Mouse (Mus musculus) c-Kit-positive CD71-positive TER-119-negative erythroid progenitor cells, embryonic 14.5 days (primary cell): ENCODE results near the gene Paxx.
A peak's percentile ranks its signal among the peaks of the same experiment; 100 is the strongest.
"Not testable (repeated sequence)": the region's sequence is repeated elsewhere in the genome, so short reads cannot be mapped to it uniquely, and the experiment has no call there.

Experiments
- DNase-seq: peaks from one replicate; pipeline ENCODE4 v3.0.0-alpha.2; 2013; ENCODE audit warnings: low read depth

The Paxx gene

DNA sequence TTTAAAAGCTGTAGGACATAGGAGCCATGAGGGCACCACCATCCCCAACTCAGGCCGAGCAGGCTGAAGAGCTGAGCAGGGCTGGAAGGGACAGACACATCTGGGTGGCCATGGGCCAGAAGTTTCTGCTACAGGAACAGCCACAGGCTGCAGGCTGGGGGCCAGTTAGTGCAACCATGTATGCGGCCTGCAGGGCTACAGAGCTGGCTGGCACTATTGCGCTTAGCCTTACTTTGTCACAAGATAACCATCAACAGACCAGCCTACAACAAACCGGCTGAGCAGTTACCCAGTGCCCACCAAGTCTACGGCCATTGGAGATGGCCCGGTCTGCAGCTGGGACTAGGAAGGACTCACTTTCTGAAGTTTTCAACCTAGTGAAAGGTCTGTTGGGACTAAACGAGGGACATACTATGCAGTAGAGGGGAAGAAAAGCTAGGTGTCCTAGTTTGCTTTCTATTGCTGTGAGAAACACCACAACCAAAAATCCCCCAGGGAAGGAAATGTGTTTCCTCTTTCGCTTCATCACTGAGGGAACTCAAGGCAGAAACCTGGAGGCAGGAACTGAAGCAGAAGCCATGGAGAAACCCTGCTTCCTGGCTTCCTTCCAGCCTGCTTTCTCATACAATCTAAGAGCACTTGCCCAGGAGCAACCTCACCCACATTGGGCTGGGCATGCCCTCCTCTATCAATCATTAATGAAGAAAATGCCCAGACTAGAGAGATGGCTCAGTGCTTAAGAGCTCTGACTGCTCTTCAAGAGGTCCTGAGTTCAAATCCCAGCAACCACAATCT, 9.8 kb downstream of the Paxx start:
- DNase-seq: no peak

DNA sequence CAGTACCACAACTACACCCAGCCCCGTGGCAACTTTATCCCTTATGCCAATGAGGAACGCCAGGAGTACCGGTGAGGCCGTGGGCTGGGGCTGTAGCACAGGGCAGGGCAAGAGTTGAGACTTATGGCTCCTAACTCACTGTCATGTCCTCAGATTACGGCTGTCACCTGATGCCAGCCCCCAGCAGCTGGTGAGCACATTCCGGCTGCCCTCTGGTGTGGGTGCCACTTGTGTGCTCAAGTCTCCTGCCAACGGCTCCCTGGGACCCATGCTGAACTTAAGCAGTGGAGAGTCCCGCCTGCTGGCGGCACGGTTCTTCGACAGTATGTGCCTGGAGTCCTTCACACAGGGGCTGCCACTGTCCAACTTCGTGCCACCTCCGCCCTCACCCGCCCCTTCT, 18.2 kb downstream of the Paxx start:
- DNase-seq: no peak

DNA sequence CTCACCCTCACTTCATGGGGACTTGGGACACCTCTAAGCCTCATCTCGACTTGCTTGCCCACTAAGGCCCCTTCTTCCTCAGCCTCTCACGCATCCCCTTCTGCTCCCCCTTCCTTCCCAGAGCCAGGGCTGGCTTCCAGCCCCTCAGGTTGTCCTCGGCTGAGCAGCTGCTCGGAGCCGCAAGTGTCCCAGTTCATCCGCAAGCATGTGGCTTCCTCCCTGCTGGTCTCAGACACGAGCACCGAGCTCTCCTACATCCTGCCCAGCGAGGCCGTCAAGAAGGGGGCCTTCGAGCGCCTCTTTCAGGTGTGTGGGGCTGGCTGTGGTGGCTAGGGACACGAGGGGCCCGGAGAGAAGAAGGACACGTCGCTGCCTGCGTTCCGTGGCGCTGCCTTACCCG, 19.8 kb downstream of the Paxx start:
- DNase-seq: no peak

DNA sequence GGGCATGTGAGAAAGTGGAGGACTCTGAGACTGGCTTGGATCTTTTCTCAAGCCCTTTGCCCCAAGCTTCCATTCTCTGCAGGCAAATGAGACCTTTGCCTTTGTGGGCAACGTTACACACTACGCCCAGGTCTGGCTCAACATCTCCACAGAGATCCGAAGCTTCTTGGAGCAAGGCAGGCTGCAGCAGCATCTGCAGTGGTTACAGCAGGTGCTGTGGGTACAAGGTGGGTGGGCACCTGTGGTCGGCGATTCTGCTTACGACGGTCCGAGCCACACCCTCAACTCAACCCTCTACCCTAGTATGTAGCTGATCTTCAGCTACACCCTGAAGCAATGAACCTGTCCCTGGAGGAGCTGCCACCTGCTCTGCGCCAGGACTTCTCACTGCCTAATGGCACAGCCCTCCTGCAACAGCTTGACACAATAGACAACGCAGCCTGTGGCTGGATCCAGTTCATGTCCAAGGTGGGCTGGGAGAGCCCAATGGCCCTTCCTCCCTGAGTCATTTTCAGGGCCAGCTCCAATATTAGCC, 24.5 kb downstream of the Paxx start:
- no peak for DNase-seq

DNA sequence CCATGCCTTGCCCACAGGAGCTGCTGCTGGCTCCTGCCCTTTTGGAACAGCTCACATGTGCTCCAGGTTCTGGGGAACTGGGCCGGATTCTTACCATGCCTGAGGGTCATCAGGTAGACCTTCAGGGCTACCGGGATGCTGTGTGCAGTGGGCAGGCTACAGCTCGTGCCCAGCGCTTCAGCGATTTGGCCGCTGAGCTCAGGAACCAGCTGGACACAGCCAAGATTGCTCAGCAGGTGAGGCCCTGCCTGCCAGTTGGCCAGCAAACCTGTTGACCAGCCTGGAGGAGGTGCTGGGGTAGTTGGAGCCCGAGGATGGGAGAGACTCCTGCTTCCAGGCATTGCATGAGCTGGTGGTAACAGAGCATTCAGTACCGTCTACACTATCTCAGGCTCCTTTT, 26.6 kb downstream of the Paxx start:
- DNase-seq: no peak

DNA sequence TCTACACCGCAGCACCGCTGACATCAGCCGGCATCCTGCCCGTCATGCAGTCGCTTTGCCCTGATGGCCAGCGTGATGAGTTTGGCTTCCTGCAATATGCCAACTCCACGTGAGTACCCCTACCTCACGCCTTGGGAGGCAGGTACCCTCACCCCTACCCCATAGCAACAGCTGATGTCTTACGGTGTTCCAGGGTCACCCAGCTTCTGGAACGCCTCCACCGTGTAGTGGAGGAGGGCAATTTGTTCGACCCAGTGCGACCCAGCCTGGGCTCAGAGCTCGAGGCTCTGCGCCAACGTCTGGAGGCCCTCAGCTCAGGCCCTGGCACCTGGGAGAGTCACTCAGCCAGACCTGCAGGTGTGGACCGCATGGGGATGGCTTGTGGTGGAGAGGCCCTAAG, 27.8 kb downstream of the Paxx start:
- DNase-seq: no peak

DNA sequence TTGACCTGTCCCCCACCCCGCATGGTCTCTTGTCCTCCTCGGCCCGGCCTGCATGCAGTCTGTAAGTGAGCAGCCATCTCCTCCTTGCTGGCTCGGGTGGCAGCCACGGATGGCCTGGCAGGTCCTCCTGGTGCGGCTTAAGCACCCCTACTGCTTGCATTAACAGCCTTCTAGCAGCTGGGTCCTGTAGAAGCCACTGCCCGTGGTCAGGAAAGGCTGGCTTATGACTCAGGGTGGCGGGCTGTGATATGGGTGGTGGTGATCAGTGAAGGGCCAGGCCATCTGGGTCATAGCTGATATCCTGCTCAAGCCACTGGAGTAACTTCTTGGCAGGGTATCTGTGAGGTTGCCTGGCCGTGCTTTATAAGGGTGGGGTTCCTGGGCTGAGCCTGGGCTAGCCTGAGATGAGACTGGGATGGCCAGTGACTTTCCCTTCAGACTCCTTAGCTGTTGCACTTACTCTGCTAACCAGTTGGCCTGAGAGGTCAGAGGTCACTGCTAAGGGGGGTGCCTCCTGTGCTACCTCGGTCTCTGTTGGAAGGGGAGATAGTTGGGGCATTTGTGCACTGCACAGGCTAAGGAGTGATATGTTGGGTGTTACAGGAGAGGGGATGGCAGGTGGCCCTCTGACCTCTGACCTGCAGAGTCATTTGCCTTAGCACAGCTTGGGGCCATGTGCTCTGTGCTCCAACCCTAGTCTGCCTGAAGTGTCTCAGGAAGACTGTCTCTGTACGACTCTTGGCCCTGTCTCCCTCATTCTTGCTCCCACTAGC, 28.4 kb downstream of the Paxx start:
- no peak for DNase-seq

DNA sequence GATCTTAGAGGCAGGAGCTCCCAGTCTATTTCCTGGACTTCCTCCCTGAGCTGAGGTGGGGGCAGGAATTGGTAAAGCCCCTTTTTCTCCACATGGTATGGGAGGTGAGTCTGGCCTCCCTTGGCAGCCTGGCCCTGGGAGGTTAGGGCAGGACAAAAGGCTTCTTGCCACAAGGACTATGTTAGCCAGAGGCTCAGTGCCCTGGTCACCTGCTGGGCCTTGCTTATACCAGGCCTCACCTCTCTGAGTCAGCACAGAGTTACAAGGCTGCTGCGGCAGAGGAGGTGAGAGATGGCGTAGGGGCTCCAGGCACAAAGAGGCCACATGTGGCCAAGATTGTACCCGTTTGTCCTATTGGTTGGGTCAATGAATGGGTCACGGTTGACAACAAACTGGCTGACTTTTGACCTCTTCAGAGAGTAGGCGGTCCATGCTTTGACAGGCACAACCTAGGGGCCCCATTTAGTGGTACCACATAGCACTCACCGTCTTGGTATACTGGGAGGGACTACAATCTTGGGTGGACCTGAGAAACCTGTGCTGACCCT, 29.5 kb downstream of the Paxx start:
- DNase-seq: no peak

DNA sequence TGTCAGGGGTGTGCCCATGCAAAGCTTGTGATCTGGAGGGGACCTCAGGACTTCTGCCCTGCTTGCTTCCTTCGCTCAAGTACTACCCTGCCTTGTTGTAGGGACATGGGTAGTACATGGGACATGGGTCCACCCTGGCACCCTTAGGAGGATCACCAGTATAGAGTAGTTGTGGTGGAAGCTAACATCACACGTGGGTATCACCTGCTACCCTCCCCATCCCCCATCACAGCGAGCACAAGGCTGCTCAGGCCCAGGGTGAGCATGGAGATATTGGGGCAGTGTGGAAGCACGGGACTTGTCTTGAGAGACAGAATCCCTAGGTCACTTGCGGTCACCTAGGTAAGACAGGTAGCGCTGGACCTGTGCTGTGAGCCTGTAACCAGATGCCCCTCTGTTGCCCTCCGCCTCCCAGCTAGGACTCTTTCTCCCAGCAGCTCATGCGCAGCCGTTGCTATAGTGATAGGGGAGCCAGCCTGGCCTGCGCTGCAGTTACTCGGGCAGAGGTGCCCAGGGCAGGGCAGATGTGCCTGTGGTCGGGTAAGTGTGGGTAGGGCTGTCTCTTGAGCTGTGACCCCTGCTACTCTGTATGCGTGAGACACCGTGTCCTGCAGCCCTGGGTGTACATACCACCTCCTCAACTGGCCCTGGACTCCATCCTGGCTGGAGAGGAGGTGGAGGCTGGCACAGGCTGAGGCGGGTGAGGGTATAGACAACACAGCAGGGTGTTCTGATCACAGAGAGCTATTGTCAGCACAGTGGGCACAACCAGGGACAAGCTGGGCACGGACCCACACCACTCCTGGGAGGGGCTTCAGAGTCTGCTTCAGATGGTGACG, 30.3 kb downstream of the Paxx start:
- DNase-seq: no peak

DNA sequence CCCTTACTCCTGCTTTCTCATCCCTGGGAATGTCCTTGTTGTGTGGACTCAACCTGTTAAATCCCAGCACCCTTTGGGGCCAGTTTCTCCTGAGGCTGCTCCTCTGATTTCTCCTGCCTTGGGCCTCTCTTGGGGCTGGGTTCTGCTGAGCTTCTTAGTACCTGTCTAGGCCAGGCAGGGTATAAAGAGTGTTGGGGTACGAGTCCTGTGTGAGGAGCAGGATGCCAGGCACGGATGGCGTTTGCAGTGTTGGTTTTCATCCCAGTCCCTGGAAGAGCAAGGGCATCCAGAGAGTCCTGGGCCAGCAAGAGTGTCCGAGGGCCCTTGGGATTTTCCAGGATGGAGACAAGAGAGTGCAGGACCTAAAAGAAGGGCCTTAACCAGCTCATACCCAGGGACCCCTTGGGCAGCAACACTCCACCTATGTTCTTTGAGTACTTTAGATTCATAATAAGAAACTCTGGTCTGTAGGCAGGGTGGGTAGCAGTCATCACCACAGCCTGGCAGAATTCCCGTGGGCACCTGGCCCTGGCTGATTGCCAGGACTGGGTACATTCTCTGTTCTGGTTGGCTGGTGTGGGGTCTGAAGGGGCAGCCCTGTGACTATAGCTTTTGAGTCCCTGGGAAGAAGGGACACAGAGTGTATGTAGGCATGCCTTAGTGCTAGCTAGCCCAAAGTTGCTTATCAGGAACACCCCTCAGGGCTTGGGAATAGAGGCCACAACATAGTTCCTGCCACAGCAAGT, 31.3 kb downstream of the Paxx start:
- no peak for DNase-seq

DNA sequence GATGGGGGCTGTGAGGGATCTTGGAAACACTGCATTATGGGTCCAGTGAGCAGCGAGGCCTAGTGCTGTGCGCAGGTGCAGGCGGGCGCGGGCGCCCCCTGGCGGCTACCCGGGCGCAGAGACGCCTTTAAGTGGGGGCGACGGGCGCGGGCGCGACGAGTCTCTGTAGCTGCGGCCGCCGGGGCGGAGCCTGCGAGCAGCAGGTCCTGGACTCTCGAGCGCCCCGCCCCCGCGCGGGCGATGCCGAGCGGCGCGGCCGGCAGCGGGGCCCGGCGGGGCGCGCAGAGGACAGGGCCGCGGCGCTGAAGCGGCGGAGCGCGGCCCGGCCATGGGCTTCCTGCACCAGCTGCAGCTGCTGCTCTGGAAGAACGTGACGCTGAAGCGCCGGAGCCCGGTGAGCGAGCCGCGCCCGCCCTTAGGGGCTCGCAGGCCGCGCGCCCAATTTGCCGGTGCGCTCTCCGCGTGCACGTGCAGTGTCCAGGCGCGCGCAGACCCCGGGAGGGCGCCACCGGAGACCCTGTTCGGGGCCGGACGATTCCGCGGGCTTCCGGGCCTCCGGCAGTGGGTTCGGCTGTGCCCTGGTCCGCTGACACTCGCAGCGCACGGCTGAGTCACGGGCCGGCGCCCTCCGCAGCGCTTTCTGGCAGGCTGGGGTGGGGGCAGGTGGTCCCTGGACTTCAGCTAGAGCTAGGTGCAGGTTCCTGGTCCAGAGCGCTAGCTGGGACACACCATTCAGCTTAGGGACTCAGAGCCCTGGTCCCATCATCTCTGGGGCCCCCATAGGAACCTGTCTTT, 32.3 kb downstream of the Paxx start, which contains the start of gene Abca2:
Gene Abca2 (plus strand): TSS at position 262 of the 795 bp plus-strand sequence.
- DNase-seq: peak; percentile 84

DNA sequence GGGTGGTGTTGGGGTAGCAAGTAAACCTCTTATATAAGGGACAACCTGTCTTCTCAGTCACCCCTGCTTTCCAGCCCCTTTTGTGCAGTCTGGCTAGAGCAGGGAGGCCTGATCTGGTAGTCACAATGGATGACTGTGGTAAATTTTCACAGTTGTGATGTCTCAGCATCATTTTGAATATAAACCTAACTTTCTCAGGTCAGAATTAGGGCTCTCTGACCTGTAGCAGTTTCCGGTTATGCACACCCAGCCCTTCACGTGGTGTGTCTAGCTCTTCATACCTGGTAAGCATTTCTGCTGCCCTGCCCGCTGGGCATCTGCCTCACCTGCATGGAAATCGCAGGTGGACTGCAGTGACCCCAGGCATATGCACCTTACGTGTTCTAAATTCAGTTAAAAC, 33.6 kb downstream of the Paxx start:
- no peak for DNase-seq

DNA sequence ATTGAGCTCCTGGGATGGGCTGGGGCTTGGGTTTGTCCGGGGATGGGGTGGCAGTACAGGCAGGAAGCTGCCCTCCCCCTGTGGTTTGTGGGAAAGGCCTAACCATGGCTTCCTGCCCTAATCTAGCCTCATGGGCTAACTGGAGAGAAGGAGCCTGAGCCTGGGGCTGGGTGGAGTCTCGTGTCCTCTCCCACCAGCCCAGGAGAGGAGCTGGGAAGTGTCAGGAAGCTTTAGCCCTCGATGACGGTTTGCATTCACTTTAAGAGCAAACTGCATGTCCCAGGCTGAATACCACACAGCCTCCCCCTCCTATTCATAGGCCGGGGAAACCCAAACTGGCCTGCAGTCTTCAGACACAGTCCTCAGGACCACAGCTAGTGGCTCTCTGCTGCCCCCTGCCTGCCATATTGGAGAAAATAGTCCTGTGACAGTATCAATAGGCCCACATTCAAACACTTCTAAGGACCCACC, 34.1 kb downstream of the Paxx start:
- DNase-seq: peak; percentile 60

DNA sequence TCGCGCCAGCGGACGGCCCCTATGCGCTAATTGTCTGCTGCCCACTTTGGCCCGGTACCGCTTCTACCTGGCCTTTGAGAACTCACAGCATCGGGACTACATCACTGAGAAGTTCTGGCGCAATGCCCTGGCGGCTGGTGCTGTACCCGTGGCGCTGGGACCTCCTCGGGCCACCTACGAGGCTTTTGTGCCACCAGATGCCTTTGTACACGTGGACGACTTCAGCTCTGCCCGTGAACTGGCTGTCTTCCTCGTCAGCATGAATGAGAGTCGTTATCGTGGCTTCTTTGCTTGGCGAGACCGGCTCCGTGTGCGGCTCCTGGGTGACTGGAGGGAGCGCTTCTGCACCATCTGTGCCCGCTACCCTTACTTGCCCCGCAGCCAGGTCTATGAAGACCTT, 35.4 kb downstream of the Paxx start:
- DNase-seq: no peak

DNA sequence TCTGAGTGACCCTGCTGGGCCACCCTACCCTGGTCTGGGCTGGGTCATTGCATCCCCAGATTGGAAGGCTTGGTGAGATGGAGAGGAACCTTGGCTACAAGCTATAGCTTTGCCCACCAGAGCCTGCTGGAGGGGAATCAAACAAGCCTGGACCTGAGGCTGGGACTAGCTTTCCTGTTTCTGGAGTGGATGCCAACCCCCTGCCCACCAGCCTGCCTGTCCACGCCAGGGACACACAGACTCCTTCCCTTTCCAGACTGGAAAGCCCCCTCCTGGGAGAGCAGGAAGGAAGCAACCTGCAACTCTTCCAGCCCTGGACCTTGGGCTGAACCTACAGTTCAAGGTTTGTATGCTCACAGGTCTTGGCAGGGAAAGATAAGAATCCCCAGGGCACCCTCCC, 37.3 kb downstream of the Paxx start:
- no peak for DNase-seq

DNA sequence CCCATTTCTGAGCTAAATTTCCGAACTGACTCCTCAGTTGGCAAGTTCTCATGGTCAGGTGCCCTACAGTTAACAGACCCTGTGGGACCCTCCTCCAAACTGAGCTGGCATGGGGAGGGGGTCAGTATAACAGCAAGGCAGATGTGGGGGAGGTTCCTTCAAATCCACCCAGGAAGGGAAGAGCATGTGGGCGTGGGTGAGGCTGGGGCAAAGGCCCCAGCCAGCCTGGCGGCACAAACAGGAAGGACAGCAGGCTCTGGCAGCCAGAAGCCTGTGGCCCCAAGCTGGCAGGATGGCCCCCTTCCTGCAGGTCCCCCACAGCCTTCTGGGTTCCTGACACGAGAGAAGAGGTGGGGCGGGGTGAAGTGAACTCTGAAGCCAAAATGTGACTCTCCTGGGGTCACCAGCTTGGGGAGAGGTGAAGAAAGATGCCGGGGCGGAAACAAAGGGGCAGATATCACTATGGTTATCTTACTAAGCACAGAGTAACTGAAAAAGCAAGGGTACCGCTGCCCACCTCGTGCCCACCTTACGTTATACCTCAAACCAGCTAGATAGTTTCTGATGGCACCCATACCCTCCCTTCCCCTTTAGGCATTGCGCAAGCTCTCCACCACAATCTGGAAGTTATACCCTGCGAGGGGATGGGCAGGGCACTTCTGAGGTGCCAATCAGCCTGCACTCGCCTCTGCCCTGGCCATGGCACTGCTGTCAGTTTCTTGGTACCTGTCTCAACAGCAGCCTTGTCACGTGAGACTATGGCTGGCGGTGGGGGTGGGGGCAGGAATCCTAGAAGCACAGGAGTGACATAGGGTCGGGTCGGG, 38.1 kb downstream of the Paxx start, which contains the start of gene Fut7:
Gene Fut7 (plus strand): TSS at position 681 of the 824 bp plus-strand sequence.
- no peak for DNase-seq

DNA sequence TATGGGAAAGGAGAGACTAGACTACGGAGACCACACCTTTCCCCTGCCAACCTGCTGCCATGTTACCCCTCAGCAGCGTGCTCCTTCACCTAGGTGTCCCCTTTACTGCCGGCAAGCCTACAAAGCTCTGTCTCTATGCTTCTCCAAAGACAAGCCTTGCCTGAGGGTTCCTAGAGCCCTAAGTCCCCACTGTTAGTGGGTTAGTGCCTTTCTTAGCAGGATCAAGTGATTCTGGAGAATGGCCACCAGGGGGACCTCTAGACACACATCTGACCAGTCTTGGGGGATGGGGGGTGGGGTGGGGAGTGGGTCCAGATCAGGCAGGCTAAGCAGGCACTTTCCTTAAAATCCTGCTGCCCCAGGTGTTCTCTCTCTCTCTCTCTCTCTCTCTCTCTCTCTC, 39.0 kb downstream of the Paxx start:
- no peak for DNase-seq

DNA sequence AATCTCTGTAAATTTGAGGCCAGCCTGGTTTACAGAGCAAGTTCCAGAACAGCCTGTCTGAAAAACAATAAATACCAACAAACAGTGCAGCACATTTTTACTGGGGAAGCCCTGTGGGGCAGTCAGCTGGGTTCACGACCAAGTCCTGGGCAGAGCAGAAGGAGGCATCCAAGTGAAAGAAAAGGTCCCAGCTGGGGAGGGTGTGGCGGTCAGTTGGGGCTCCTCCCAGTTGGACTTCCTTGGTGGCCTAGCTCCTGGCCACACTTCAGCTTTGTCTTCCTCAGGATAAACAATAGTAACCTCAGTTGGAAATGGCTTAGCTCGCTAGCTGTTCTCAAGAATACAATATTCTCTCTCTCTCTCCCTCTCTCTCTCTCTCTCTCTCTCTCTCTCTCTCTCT, 43.5 kb downstream of the Paxx start:
- no peak for DNase-seq

DNA sequence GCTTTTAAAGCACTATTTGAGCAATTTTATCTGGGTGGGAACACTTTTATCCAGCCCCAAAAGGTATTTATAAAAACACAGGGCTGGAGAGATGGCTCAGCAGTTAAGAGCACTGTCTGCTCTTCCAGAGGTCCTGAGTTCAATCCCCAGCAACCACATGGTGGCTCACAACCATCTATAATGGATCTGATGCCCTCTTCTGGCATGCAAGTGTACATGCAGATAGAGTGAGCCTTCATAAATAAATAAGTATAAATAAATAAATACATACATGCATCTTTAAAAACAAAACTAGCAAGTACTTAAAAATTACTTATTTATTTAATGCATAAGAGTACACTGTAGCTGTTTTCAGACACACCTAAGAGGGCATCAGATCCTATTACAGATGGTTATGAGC, 47.5 kb downstream of the Paxx start:
- DNase-seq: not testable (repeated sequence)
